Mouse (Mus musculus): Measurements from ENCODE around the gene Iqca. TPM values are rescaled to one million over a fixed set of nuclear protein-coding genes. Genes with fewer than 3 reads are reported as not detected.
A peak's percentile ranks its signal among the peaks of the same experiment; 100 is the strongest.

The Iqca gene
- polyA plus RNA-seq, 1 experiment from 2014 or later, result 0.05 TPM

- no peak for DNase-seq (ENCODE audit: low read depth, low spot score)
- no peaks in the 10 kb centered on the region for H3K27me3 ChIP-seq
- in situ Hi-C loops (cut with MboI; ENCODE audit: low pct_unique_long_range_greater_than_20kb), result no loop called here
- no peak for TF ChIP-seq CTCF (IDR thresholded peaks at IDR 0.05)
- ChIA-PET CTCF (interaction anchor here (0.8 kb wide), 1 partner anchor 101 kb away, joined by 3 read pairs; no protein-coding TSS in a partner anchor), POLR2A (interaction anchor here (0.7 kb wide), 1 partner anchor 22 kb away, joined by 8 read pairs; no protein-coding TSS in a partner anchor)
- no peak for ATAC-seq
These were observed 49.2 kb downstream of the Iqca start for GRCm38 (mm10) chr1:90103896-90104487.

GRCm38 (mm10) chr1:90100360-90101232, 52.6 kb downstream of the Iqca start:
- no peak for TF ChIP-seq CTCF (IDR thresholded peaks at IDR 0.05)
- no peaks in the 10 kb centered on the region for H3K27me3 ChIP-seq
- DNase-seq (ENCODE audit: low read depth, low spot score), result peak; percentile 90
- peak; percentile 31 for ATAC-seq
- ChIA-PET CTCF (interaction anchor here (0.9 to 1.2 kb wide), 2 partner anchors 11 to 103 kb away, joined by 3 to 5 read pairs; partner anchors contain the start of gene Ackr3), POLR2A (interaction anchor here (0.6 to 1.0 kb wide), 2 partner anchors 11 to 215 kb away, joined by 3 to 4 read pairs; no protein-coding TSS in a partner anchor)
- in situ Hi-C loops (cut with MboI; ENCODE audit: low pct_unique_long_range_greater_than_20kb), result no loop called here

- DNase-seq (ENCODE audit: low read depth, low spot score), result no peak
- no peak for TF ChIP-seq CTCF (IDR thresholded peaks at IDR 0.05)
- no peak for ATAC-seq
- ChIA-PET POLR2A (no interaction called here), CTCF (interaction anchor here (0.8 kb wide), 1 partner anchor 17 kb away, joined by 3 read pairs; no protein-coding TSS in a partner anchor)
- no peaks in the 10 kb centered on the region for H3K27me3 ChIP-seq
- in situ Hi-C loops (cut with MboI; ENCODE audit: low pct_unique_long_range_greater_than_20kb), result no loop called here
These were observed 60.2 kb downstream of the Iqca start for GRCm38 (mm10) chr1:90092816-90093493.

GRCm38 (mm10) chr1:90088192-90088990, 64.8 kb downstream of the Iqca start:
- POLR2A ChIA-PET, result no interaction called here
- no peaks in the 10 kb centered on the region for H3K27me3 ChIP-seq
- CTCF ChIA-PET, result no interaction called here
- ATAC-seq, result no peak
- no peak for TF ChIP-seq CTCF (IDR thresholded peaks at IDR 0.05)
- no peak for DNase-seq (ENCODE audit: low read depth, low spot score)
- in situ Hi-C loops (cut with MboI; ENCODE audit: low pct_unique_long_range_greater_than_20kb), result no loop called here

- CTCF ChIA-PET, result no interaction called here
- no peaks in the 10 kb centered on the region for H3K27me3 ChIP-seq
- ATAC-seq (no peak), DNase-seq (ENCODE audit: low read depth, low spot score) (no peak)
- POLR2A ChIA-PET, result no interaction called here
- in situ Hi-C loops (cut with MboI; ENCODE audit: low pct_unique_long_range_greater_than_20kb), result no loop called here
- TF ChIP-seq CTCF (IDR thresholded peaks at IDR 0.05), result no peak
These were observed 66.7 kb downstream of the Iqca start for GRCm38 (mm10) chr1:90086461-90086860.

- POLR2A ChIA-PET, result no interaction called here
- no peak for ATAC-seq
- in situ Hi-C loops (cut with MboI; ENCODE audit: low pct_unique_long_range_greater_than_20kb), result no loop called here
- no peak for TF ChIP-seq CTCF (IDR thresholded peaks at IDR 0.05)
- DNase-seq (ENCODE audit: low read depth, low spot score), result no peak
- no peaks in the 10 kb centered on the region for H3K27me3 ChIP-seq
- CTCF ChIA-PET, result interaction anchor here (1.0 to 1.1 kb wide), 2 partner anchors 9 to 13 kb away, joined by 3 read pairs; no protein-coding TSS in a partner anchor
These were observed 67.6 kb downstream of the Iqca start for GRCm38 (mm10) chr1:90085526-90086157.

GRCm38 (mm10) chr1:90076291-90076690, 76.9 kb downstream of the Iqca start:
- TF ChIP-seq CTCF (IDR thresholded peaks at IDR 0.05), result no peak
- no peak for ATAC-seq
- DNase-seq (ENCODE audit: low read depth, low spot score), result no peak
- POLR2A ChIA-PET, result no interaction called here
- in situ Hi-C loops (cut with MboI; ENCODE audit: low pct_unique_long_range_greater_than_20kb), result no loop called here
- CTCF ChIA-PET, result no interaction called here
- H3K27me3 ChIP-seq, result no peaks in the 10 kb centered on the region

GRCm38 (mm10) chr1:90074779-90075178, 78.4 kb downstream of the Iqca start:
- no peak for TF ChIP-seq CTCF (IDR thresholded peaks at IDR 0.05)
- ATAC-seq (no peak), DNase-seq (ENCODE audit: low read depth, low spot score) (no peak)
- in situ Hi-C loops (cut with MboI; ENCODE audit: low pct_unique_long_range_greater_than_20kb), result no loop called here
- ChIA-PET CTCF (interaction anchor here (1.5 kb wide), 1 partner anchor 9 kb away, joined by 6 read pairs; no protein-coding TSS in a partner anchor), POLR2A (no interaction called here)
- no peaks in the 10 kb centered on the region for H3K27me3 ChIP-seq

GRCm38 (mm10) chr1:90071812-90072580, 81.2 kb downstream of the Iqca start:
- in situ Hi-C loops (cut with MboI; ENCODE audit: low pct_unique_long_range_greater_than_20kb), result no loop called here
- no peak for ATAC-seq
- H3K27me3 ChIP-seq, result no peaks in the 10 kb centered on the region
- ChIA-PET CTCF (interaction anchor here (1.0 to 1.6 kb wide), 2 partner anchors 14 to 132 kb away, joined by 3 read pairs; no protein-coding TSS in a partner anchor), POLR2A (no interaction called here)
- DNase-seq (ENCODE audit: low read depth, low spot score), result no peak
- no peak for TF ChIP-seq CTCF (IDR thresholded peaks at IDR 0.05)
